Mouse (Mus musculus) kidney, embryonic 14.5 days (tissue): ENCODE data around the gene Crebbp. TPM values are rescaled to one million over a fixed set of nuclear protein-coding genes. Genes with fewer than 3 reads are reported as not detected.
"Not testable (repeated sequence)": the region's sequence is repeated elsewhere in the genome, so short reads cannot be mapped to it uniquely, and the experiment has no call there.

ENCODE experiments used
- ATAC-seq: fragments of 200-750 bp; cut with Nextera tagmentation; 2 replicates; pipeline ENCODE4 v1.8.0; 2017; ENCODE audit warnings: moderate number of reproducible peaks, mild to moderate bottlenecking, moderate TSS enrichment, moderate library complexity; ENCODE audit not compliant: low FRiP score, low TSS enrichment
- H3K27ac ChIP-seq: fragments of 300-500 bp; sonication (generic); 2 replicates; pipeline ENCODE4 v1.5.1; 2014; ENCODE audit warnings: low read depth, mild to moderate bottlenecking, low read length, moderate library complexity, mixed read lengths
- H3K27me3 ChIP-seq: fragments of 300-500 bp; sonication (generic); 2 replicates; pipeline ENCODE4 v1.6.1; 2014; ENCODE audit warnings: mild to moderate bottlenecking, low read length; ENCODE audit not compliant: control insufficient read depth, insufficient read depth
- H3K36me3 ChIP-seq: fragments of 300-500 bp; sonication (generic); 2 replicates; pipeline ENCODE4 v1.6.1; 2014; ENCODE audit warnings: low read length, mixed read lengths; ENCODE audit not compliant: control insufficient read depth, insufficient read depth
- H3K4me1 ChIP-seq: fragments of 300-500 bp; sonication (generic); 2 replicates; pipeline ENCODE4 v1.6.1; 2014; ENCODE audit warnings: low read length, mixed read lengths; ENCODE audit not compliant: control insufficient read depth, insufficient read depth
- H3K4me2 ChIP-seq: fragments of 300-500 bp; sonication (generic); replicated peaks from 2 replicates; pipeline ENCODE4 v1.6.1; 2014; ENCODE audit warnings: low read depth, mild to moderate bottlenecking, low read length
- H3K4me3 ChIP-seq: fragments of 300-500 bp; sonication (generic); 2 replicates; pipeline ENCODE4 v1.5.1; 2014; ENCODE audit warnings: mild to moderate bottlenecking, low read length
- H3K9ac ChIP-seq: fragments of 300-500 bp; sonication (generic); 2 replicates; pipeline ENCODE4 v1.6.1; 2014; ENCODE audit warnings: low read depth, mild to moderate bottlenecking, low read length, moderate library complexity
- H3K9me3 ChIP-seq: fragments of 300-500 bp; sonication (generic); 2 replicates; pipeline ENCODE4 v1.6.1; 2016; ENCODE audit warnings: low read length; ENCODE audit not compliant: control insufficient read depth
- WGBS: fragments of 180-500 bp; shearing (Covaris S2); extraction: QIAGEN DNeasy Blood & Tissue Kit; methylation state at CpG from one replicate; pipeline ENCODE4 v1.1.7; 2014; 5-methylcytosine and 5-hydroxymethylcytosine counted together
- polyA plus RNA-seq: library from polyadenylated mRNA; unstranded; fragments of >200 nt; fragmentation: Nextera tagmentation; extraction: Ambion mirVana; gene quantifications from 2 replicates; pipeline ENCODE4 v1.2.1, GENCODE M21; 2014

Crebbp gene
- polyA plus RNA-seq, 1 experiment from 2014 or later: 55.0 TPM

DNA sequence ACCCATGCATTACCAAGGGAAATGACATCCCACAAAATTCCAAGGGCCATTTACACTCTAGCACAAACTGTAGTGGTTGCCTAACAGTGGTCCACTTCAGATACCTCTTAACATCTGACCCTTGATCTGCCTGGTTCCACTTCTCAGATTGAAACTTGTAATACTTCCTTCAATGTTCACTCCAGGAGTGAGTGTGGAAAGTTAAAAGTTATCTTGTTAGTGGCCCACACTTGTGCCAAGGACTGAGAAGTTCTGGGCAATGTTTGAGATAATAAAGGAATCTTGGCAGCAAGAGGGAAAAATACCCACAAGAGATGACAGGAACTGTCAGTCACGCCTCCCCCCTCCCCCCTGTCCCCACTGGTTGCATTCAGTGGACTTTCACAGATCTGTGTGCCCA is 134.1 kb downstream of the Crebbp start:
- no peak overlapping the region for H3K4me2 ChIP-seq
- no peak for ATAC-seq
- WGBS: 75% methylated on average over 1 of the region's 1 CpGs

DNA sequence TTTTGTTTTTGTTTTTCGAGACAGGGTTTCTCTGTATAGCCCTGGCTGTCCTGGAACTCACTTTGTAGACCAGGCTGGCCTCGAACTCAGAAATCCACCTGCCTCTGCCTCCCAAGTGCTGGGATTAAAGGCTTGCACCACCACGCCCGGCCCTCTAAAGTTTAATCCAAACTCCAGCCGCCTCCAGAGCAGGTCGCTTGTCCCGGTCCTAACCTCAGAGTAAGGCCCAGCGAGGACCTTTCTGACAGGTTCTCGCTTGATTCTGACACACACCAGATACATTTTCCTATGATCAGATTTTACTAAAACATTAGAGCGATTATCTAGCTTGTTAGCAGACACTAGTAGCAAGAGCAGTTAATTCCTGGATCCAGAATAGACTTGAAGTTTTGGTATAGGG is 135.5 kb downstream of the Crebbp start:
- WGBS: 72% methylated on average over 10 of the region's 10 CpGs
- H3K4me3 ChIP-seq: peak overlapping the region; percentile 91
- H3K4me2 ChIP-seq: peak overlapping the region; percentile 43
- H3K9ac ChIP-seq, H3K27me3 ChIP-seq, H3K27ac ChIP-seq, H3K9me3 ChIP-seq, ATAC-seq: not testable (repeated sequence)
- peaks cover 10% of the 10 kb centered on the region for H3K36me3 ChIP-seq
- H3K4me1 ChIP-seq: peaks cover 11% of the 10 kb centered on the region; the same call in 1 of the 2 replicates

More for the DNA sequence above, 134.1 kb downstream of the Crebbp start:
- Histone ChIP-seq H3K9me3 (no peaks in the 10 kb centered on the region), H3K4me3 (no peak overlapping the region), H3K4me1 (peaks cover 11% of the 10 kb centered on the region; the same call in 1 of the 2 replicates), H3K9ac (no peak overlapping the region), H3K27ac (no peak overlapping the region), H3K27me3 (no peaks in the 10 kb centered on the region), H3K36me3 (peaks cover 19% of the 10 kb centered on the region)

DNA sequence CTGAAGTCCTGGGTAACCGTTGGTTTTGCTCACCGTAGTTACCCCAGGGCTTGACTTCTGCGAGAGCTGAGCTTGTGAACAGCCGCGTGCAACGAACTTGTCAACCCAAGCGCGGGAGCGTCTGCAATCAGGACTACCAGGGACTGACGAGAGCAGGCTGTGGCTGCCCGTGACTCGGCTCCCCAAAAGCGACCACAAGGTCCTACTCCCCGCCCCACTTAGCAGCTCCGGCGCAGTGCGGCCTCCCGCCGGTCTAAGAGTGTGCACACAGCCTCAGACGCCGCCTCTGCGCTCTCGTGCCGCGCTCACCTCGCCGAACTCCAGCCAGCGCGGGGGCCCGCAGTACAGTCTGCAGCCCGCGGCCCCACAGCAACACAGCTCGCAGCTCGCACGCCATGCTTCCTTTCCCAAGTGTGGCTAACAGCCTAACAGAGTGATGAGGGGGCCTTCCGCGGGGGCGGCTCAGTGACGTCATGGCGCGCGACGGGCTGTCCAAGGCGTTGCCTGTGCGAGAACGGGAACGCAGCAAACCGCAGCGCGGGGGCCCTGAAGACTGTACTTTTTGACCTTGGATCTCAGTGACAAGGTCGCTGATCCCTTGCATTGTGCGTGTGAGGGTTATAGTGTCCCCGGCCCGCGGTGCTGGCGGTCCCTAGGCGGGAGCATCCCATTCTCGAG is 136.3 kb downstream of the Crebbp start, which contains the start of gene Trap1:
Gene Trap1, minus strand, starts transcription at position 444 of the 678 bp plus-strand sequence.
- Histone ChIP-seq H3K4me2 (peak within 1 kb of the TSS; percentile 43), H3K4me3 (peak within 1 kb of the TSS; percentile 91), H3K27me3 (no peaks in the 10 kb centered on the region), H3K36me3 (peaks cover 7% of the 10 kb centered on the region), H3K4me1 (peaks cover 11% of the 10 kb centered on the region; the same call in 1 of the 2 replicates), H3K9me3 (no peaks in the 10 kb centered on the region), H3K27ac (peak within 1 kb of the TSS; percentile 87), H3K9ac (peak within 1 kb of the TSS; percentile 69)
- ATAC-seq: peak; percentile 96
- WGBS: under 1% methylated on average over 58 of the region's 58 CpGs

DNA sequence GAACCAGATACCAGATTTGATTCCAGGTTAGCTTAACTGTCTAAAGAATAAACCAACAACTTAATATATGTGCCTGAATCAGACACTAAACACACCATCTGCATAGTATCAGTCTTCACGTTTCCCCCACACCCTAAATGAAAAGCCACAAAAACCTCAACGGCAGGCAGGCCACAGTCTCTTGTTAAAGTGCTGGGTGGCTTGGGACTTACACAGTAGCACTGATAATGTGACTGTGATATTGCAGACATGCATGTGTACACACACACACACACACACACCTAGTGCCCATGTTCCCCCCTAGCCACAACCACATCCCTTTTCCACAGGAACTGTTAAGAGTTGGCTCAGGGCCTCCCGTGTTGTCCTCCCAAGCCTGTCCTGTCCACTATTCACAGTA is 139.0 kb downstream of the Crebbp start:
- Histone ChIP-seq H3K27me3 (no peaks in the 10 kb centered on the region), H3K9ac (no peak overlapping the region), H3K4me3 (no peak overlapping the region), H3K9me3 (no peaks in the 10 kb centered on the region), H3K27ac (no peak overlapping the region), H3K4me1 (peaks cover 11% of the 10 kb centered on the region; the same call in 1 of the 2 replicates), H3K4me2 (no peak overlapping the region), H3K36me3 (no peaks in the 10 kb centered on the region)
- WGBS: 82% methylated on average over 3 of the region's 3 CpGs
- no peak for ATAC-seq

DNA sequence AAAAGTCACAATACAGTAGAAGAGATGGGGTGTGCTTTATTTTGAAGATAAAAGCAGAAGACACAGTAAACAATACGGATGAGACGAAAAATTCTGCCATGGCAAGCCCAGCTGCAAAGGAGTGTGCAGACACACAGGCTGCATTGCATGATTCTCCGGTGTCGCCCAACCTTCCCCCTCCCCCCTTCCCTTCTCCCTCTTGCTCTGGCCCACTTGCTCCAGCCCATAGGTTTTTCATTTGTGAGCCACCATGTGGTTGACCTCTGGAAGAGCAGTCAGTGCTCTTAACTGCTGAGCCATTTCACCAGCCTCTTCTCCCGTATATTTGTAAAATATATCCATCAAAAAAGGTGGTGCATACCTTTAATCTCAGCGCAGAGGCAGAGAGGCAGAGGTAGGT is 139.5 kb downstream of the Crebbp start:
- H3K27ac ChIP-seq: no peak overlapping the region
- no peak overlapping the region for H3K4me3 ChIP-seq
- H3K36me3 ChIP-seq: no peaks in the 10 kb centered on the region
- no peak for ATAC-seq
- H3K27me3 ChIP-seq: no peaks in the 10 kb centered on the region
- no peak overlapping the region for H3K9ac ChIP-seq
- H3K4me1 ChIP-seq: peaks cover 11% of the 10 kb centered on the region; the same call in 1 of the 2 replicates
- H3K9me3 ChIP-seq: no peaks in the 10 kb centered on the region
- H3K4me2 ChIP-seq: no peak overlapping the region
- WGBS: 59% methylated on average over 6 of the region's 6 CpGs

DNA sequence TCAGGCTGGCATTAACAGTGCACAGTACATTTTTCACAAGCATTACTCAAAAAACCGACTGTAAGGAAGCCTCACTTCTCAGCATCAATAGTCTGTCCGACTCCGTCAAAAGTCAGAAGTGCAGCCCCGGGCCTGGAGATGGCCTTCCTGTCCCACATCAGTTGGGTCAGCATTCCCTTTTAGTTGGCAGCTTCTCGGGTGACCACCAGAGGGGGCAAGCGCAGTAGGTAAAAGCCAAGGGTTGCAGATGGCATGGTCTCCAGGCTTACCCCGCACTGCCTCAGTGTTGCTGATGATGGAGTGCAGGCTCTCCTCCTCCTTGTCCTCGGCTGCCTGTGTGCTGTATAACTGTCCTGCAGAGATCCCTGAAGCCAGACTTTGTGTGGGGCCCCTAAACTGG is 145.2 kb downstream of the Crebbp start:
- Histone ChIP-seq H3K9ac (no peak overlapping the region), H3K4me3 (no peak overlapping the region), H3K4me2 (no peak overlapping the region), H3K27ac (no peak overlapping the region), H3K9me3 (no peaks in the 10 kb centered on the region), H3K27me3 (no peaks in the 10 kb centered on the region), H3K36me3 (peaks cover 44% of the 10 kb centered on the region), H3K4me1 (no peaks in the 10 kb centered on the region)
- 60% methylated on average over 8 of the region's 8 CpGs for WGBS
- ATAC-seq: peak; percentile 39; the same call in 1 of the 2 replicates

DNA sequence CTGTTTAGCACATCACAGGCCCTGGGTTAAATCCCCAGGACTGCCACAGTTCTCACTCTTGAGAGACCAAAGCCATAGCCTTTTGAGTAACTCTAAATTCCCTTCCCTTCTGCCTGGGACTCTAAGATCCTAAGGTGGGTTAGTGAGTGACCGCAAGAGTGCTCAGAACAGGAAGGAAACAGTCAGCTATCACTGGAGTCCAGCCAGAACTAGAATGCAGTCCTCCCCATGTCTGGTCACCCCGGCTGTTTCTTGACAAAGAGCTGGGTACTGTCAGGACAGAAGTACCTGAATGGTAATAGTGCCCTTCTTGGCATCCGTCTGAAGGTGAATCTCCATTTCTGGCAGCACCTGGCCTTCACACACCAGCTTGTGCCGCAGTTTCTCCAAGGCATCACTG is 148.9 kb downstream of the Crebbp start:
- no peaks in the 10 kb centered on the region for H3K9me3 ChIP-seq
- H3K4me1 ChIP-seq: no peaks in the 10 kb centered on the region
- no peak for ATAC-seq
- H3K36me3 ChIP-seq: peaks cover 77% of the 10 kb centered on the region
- no peak overlapping the region for H3K9ac ChIP-seq
- H3K27ac ChIP-seq: no peak overlapping the region
- 96% methylated on average over 4 of the region's 4 CpGs for WGBS
- H3K4me3 ChIP-seq: no peak overlapping the region
- H3K27me3 ChIP-seq: no peaks in the 10 kb centered on the region
- no peak overlapping the region for H3K4me2 ChIP-seq

DNA sequence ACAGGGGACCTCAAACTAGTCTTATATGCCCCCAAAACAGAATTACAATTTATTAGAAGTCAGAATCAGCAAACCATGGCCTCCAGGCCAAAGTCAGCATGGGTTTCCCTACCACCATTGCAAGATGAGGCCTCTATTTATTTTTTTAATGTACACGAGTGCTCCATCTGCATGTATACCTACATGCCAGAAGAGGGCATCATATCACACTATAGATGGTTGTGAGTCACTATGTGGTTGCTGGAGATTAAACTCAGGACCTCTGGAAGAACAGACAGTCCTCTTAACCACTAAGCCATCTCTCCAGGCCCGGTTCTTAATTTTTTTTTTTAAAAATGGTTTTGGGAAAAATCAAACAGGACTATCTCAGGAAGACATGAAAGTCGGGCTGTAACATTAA is 160.0 kb downstream of the Crebbp start:
- Histone ChIP-seq H3K36me3 (peaks cover 86% of the 10 kb centered on the region), H3K4me2 (no peak overlapping the region), H3K27me3 (no peaks in the 10 kb centered on the region), H3K9ac (no peak overlapping the region), H3K4me3 (no peak overlapping the region), H3K4me1 (no peaks in the 10 kb centered on the region), H3K9me3 (no peaks in the 10 kb centered on the region), H3K27ac (no peak overlapping the region)
- no peak for ATAC-seq
- 85% methylated on average over 3 of the region's 3 CpGs for WGBS

DNA sequence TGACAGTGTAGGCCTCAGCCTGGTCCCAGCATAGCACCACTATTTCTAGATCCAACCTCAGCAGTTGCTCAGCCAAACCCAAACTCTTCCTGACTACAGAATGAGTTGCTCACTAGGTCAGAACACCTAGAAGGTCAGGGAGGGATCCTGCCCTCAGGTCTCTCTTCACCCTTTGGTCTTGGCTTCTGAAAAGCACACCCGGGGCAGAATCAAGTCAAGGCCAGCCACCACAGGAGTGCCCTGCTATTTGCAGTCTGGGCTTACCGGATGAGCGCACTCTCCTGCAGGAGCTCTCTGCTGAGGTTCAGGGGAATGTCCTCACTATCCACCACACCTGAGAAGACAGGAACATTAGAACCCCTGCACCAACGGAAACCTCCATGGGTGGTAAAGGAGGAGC is 161.2 kb downstream of the Crebbp start:
- Histone ChIP-seq H3K9me3 (no peaks in the 10 kb centered on the region), H3K4me3 (no peak overlapping the region), H3K27me3 (no peaks in the 10 kb centered on the region), H3K36me3 (peaks cover 86% of the 10 kb centered on the region), H3K4me1 (no peaks in the 10 kb centered on the region), H3K27ac (no peak overlapping the region), H3K4me2 (no peak overlapping the region), H3K9ac (no peak overlapping the region)
- no peak for ATAC-seq
- WGBS: 96% methylated on average over 4 of the region's 4 CpGs
